Mouse (Mus musculus) liver, embryonic 14.5 days (tissue): ENCODE measurements around the gene Fgf13.

ENCODE experiments used
- CTCF ChIP-seq: IDR thresholded peaks from 2 replicates; pipeline ENCODE4 v1.5.1; 2016; ENCODE audit warnings: antibody characterized with exemption, low read depth, control low read depth
- EP300 ChIP-seq: IDR thresholded peaks from 2 replicates; pipeline ENCODE4 v1.6.1; 2016; ENCODE audit warnings: antibody characterized with exemption, low read depth

GRCm38 (mm10) chrX:59126637-59127036 is 441.2 kb downstream of the Fgf13 start:
- TF ChIP-seq EP300 (no peak), CTCF (no peak)
